Mouse (Mus musculus): ENCODE data around the gene Gprc5a. TPM values are rescaled to one million over a fixed set of nuclear protein-coding genes. Genes with fewer than 3 reads are reported as not detected.

Gene Gprc5a
- total RNA-seq (2023): 0.35 TPM

GRCm38 (mm10) chr6:135065236-135065957, at the start of gene Gprc5a:
TSS of gene Gprc5a (plus strand) at chr6:135065651.

GRCm38 (mm10) chr6:135118183-135118582, 52.7 kb downstream of the Gprc5a start, which contains the start of gene Gprc5d:
TSS of gene Gprc5d (minus strand) at chr6:135118283.

Other genes with a start within 250 kb of the Gprc5a start
- 20.1 TPM for gene Crebl2, start 235.5 kb upstream of the Gprc5a start, total RNA-seq (2023)
- 17.3 TPM for gene Gpr19, start 167.1 kb upstream of the Gprc5a start, total RNA-seq (2023)
- gene Cdkn1b, start 145.2 kb upstream of the Gprc5a start, total RNA-seq (2023): 215 TPM
- 0.33 TPM for gene Apold1, start 83.9 kb upstream of the Gprc5a start, total RNA-seq (2023)
- gene Ddx47, start 54.0 kb upstream of the Gprc5a start, total RNA-seq (2023): 152 TPM
- not detected for gene Gprc5d, start 52.6 kb downstream of the Gprc5a start, total RNA-seq (2023)
- gene Fam234b, start 132.3 kb downstream of the Gprc5a start, total RNA-seq (2023): 32.8 TPM
- 23.9 TPM for gene Hebp1, start 132.4 kb downstream of the Gprc5a start, total RNA-seq (2023)
- gene Gsg1, start 188.7 kb downstream of the Gprc5a start, total RNA-seq (2023): not detected
- not detected for gene Pbp2, start 244.8 kb downstream of the Gprc5a start, total RNA-seq (2023)